Mouse (Mus musculus) urinary bladder, adult 18-20 months (tissue): Measurements from ENCODE around the gene Cacna1e.

Experiments
- DNase-seq, 2 experiments: peaks; one replicate each; pipeline ENCODE4 v3.0.0; 2022; ENCODE audit warnings: low spot score in 2 of 2, mixed read lengths in 2 of 2

The Cacna1e gene

GRCm38 (mm10) chr1:154511736-154512135 lies 372.6 kb downstream of the Cacna1e start:
- DNase-seq: no peak

- DNase-seq: no peak
Observed at GRCm38 (mm10) chr1:154504005-154504404, 380.3 kb downstream of the Cacna1e start.

- DNase-seq: no peak
Observed at GRCm38 (mm10) chr1:154500869-154501268, 383.4 kb downstream of the Cacna1e start.

- DNase-seq: no peak
Observed at GRCm38 (mm10) chr1:154500187-154500866, 384.0 kb downstream of the Cacna1e start.

GRCm38 (mm10) chr1:154498821-154499220 lies 385.5 kb downstream of the Cacna1e start:
- DNase-seq: no peak

GRCm38 (mm10) chr1:154491071-154491470 lies 393.2 kb downstream of the Cacna1e start:
- no peak for DNase-seq

- DNase-seq: no peak
Observed at GRCm38 (mm10) chr1:154476671-154477070, 407.6 kb downstream of the Cacna1e start.

- DNase-seq: no peak
Observed at GRCm38 (mm10) chr1:154475706-154476105, 408.6 kb downstream of the Cacna1e start.

GRCm38 (mm10) chr1:154474156-154474555 lies 410.1 kb downstream of the Cacna1e start:
- DNase-seq: no peak

- no peak for DNase-seq
Observed at GRCm38 (mm10) chr1:154467265-154467664, 417.0 kb downstream of the Cacna1e start.

GRCm38 (mm10) chr1:154461521-154461920 lies 422.8 kb downstream of the Cacna1e start:
- no peak for DNase-seq

GRCm38 (mm10) chr1:154460067-154460466 lies 424.2 kb downstream of the Cacna1e start:
- no peak for DNase-seq

GRCm38 (mm10) chr1:154458601-154459000 lies 425.7 kb downstream of the Cacna1e start:
- DNase-seq: no peak

GRCm38 (mm10) chr1:154450799-154451198 lies 433.5 kb downstream of the Cacna1e start:
- DNase-seq: no peak

- no peak for DNase-seq
Observed at GRCm38 (mm10) chr1:154446456-154446855, 437.8 kb downstream of the Cacna1e start.

GRCm38 (mm10) chr1:154433520-154433919 lies 450.8 kb downstream of the Cacna1e start:
- DNase-seq: no peak

- no peak for DNase-seq
Observed at GRCm38 (mm10) chr1:154433112-154433511, 451.2 kb downstream of the Cacna1e start.

GRCm38 (mm10) chr1:154428276-154428675 lies 456.0 kb downstream of the Cacna1e start:
- no peak for DNase-seq

GRCm38 (mm10) chr1:154418278-154418677 lies 466.0 kb downstream of the Cacna1e start:
- DNase-seq: no peak

- DNase-seq: no peak
Observed at GRCm38 (mm10) chr1:154416384-154417155, 467.7 kb downstream of the Cacna1e start.

- DNase-seq: no peak
Observed at GRCm38 (mm10) chr1:154415826-154416225, 468.5 kb downstream of the Cacna1e start.

GRCm38 (mm10) chr1:154413138-154413537 lies 471.2 kb downstream of the Cacna1e start:
- DNase-seq: no peak

GRCm38 (mm10) chr1:154409051-154409450 lies 475.2 kb downstream of the Cacna1e start:
- no peak for DNase-seq
